Mouse (Mus musculus) lung, postnatal 0 days (tissue): ENCODE data around the gene Gmcl1. TPM values are rescaled to one million over a fixed set of nuclear protein-coding genes. Genes with fewer than 3 reads are reported as not detected.

Experiments
- ATAC-seq: fragments of 200-750 bp; cut with Nextera tagmentation; 2 replicates; pipeline ENCODE4 v1.8.0; 2017; ENCODE audit warnings: moderate library complexity
- DNase-seq: peaks from one replicate; pipeline ENCODE4 v3.0.0-alpha.2; 2016; ENCODE audit warnings: low spot score
- H3K27ac ChIP-seq: fragments of 300-500 bp; sonication (generic); 2 replicates; pipeline ENCODE4 v1.5.1; 2014; ENCODE audit warnings: antibody characterized with exemption, mild to moderate bottlenecking, low read length, mixed read lengths
- H3K27me3 ChIP-seq: fragments of 300-500 bp; sonication (generic); replicated peaks from 2 replicates; pipeline ENCODE4 v1.6.1; 2014; ENCODE audit warnings: low read length, mixed read lengths; ENCODE audit not compliant: insufficient read depth
- H3K36me3 ChIP-seq: fragments of 300-500 bp; sonication (generic); 2 replicates; pipeline ENCODE4 v1.6.1; 2014; ENCODE audit warnings: low read length, mixed read lengths; ENCODE audit not compliant: insufficient read depth
- H3K4me1 ChIP-seq: fragments of 300-500 bp; sonication (generic); 2 replicates; pipeline ENCODE4 v1.6.1; 2014; ENCODE audit warnings: antibody characterized with exemption, low read depth, low read length, mixed read lengths; ENCODE audit not compliant: insufficient read depth
- H3K4me2 ChIP-seq: fragments of 300-500 bp; sonication (generic); replicated peaks from 2 replicates; pipeline ENCODE4 v1.6.1; 2014; ENCODE audit warnings: low read depth, mild to moderate bottlenecking, low read length, moderate library complexity, mixed read lengths
- H3K4me3 ChIP-seq: fragments of 300-500 bp; sonication (generic); 2 replicates; pipeline ENCODE4 v1.5.1; 2014; ENCODE audit warnings: low read depth, low read length
- H3K9ac ChIP-seq: fragments of 300-500 bp; sonication (generic); replicated peaks from 2 replicates; pipeline ENCODE4 v1.6.1; 2014; ENCODE audit warnings: low read depth, mild to moderate bottlenecking
- H3K9me3 ChIP-seq: fragments of 300-500 bp; sonication (generic); 2 replicates; pipeline ENCODE4 v1.6.1; 2016; ENCODE audit warnings: low read length, mixed read lengths
- CTCF ChIP-seq: IDR thresholded peaks from 2 replicates; pipeline ENCODE4 v1.5.1; 2016; ENCODE audit warnings: antibody characterized with exemption, mild to moderate bottlenecking
- EP300 ChIP-seq: IDR thresholded peaks from 2 replicates; pipeline ENCODE4 v1.6.1; 2016; ENCODE audit warnings: antibody characterized with exemption, mild to moderate bottlenecking, control low read depth
- WGBS: fragments of 180-500 bp; shearing (Covaris S2); extraction: QIAGEN DNeasy Blood & Tissue Kit; methylation state at CpG from one replicate; pipeline ENCODE4 v1.1.7; 2014; 5-methylcytosine and 5-hydroxymethylcytosine counted together
- polyA plus RNA-seq: library from polyadenylated mRNA; unstranded; fragments of >200 nt; fragmentation: Nextera tagmentation; extraction: Ambion mirVana; gene quantifications from 2 replicates; pipeline ENCODE4 v1.2.1, GENCODE M21; 2015

Gene Gmcl1
- 12.2 and 17.7 TPM in 2 replicates for polyA plus RNA-seq

DNA sequence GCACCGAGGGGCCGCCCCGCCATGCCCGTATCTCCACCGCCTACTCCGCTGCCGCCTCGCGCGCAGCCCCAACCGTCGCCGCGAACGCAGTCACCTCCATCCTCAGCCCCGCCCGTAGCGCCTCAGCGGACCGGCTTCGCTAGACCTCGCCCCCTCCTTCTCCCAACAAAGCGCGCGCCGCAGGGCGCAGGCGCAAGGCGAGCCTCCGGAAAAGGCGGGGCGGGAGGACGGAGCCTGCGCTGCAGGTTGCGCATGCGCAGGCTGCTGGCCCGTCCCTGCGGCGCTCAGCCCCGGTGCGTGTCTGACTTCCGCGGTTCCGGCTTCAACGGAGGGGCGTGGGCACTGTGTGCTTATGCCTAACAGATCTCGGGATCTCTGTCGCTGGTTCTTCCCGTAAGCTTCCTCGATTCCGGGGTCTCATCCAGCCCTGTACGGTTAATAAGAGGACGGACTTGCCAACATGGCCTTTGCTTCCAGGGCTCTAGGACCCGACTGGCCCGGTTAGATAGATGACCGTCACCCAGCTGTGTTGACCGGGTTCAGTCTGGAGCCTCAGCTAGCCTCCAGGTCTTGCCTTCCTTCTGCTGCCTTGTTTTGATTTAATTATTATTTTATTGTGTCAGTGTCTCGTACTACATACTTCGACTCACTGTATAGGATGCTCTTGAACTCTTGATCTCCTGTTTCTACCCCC is at the start of gene Gmcl1:
TSS of gene Gmcl1 (minus strand) at position 201 of the 694 bp plus-strand sequence.
- peak within 1 kb of the TSS; percentile 90 for H3K4me3 ChIP-seq
- DNase-seq, result peak; percentile 98
- peak; percentile 96 for ATAC-seq
- TF ChIP-seq CTCF, result no peak
- H3K4me1 ChIP-seq, result peaks cover 6% of the 10 kb centered on the region; the same call in 1 of the 2 replicates
- peak within 1 kb of the TSS; percentile 66 for H3K9ac ChIP-seq
- H3K36me3 ChIP-seq, result no peaks in the 10 kb centered on the region
- peak within 1 kb of the TSS; percentile 68 for H3K27ac ChIP-seq
- no peaks in the 10 kb centered on the region for H3K27me3 ChIP-seq
- H3K4me2 ChIP-seq, result peak within 1 kb of the TSS; percentile 100
- WGBS, result 2% methylated on average over 50 of the region's 59 CpGs
- no peaks in the 10 kb centered on the region for H3K9me3 ChIP-seq

DNA sequence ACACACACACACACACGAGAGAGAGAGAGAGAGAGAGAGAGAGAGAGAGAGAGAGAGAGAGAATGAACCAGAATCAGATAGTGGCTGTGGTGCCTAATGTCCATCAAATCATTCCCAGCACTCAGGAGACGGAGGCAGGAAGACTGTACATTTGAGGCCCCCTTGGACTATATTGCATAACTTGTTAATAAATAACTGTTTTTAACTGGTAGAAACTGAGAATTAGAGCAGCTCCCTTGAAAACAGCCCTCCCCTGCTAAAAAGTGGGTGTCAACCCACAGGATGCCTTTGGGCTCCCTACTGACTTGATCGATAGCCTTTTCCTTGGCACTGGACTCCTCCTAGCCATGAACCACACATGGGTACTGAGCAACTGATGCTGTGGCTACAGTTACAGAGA is 49.2 kb upstream of the Gmcl1 start:
- H3K4me3 ChIP-seq, result no peak overlapping the region
- H3K9me3 ChIP-seq, result no peaks in the 10 kb centered on the region
- 54% methylated on average over 3 of the region's 3 CpGs for WGBS
- H3K27me3 ChIP-seq, result no peaks in the 10 kb centered on the region
- H3K4me1 ChIP-seq, result peaks cover 3% of the 10 kb centered on the region; the same call in 1 of the 2 replicates
- H3K4me2 ChIP-seq, result no peak overlapping the region
- DNase-seq (no peak), ATAC-seq (no peak)
- no peak overlapping the region for H3K9ac ChIP-seq
- no peak overlapping the region for H3K27ac ChIP-seq
- no peaks in the 10 kb centered on the region for H3K36me3 ChIP-seq
- TF ChIP-seq CTCF, result no peak
- no peak for TF ChIP-seq EP300

DNA sequence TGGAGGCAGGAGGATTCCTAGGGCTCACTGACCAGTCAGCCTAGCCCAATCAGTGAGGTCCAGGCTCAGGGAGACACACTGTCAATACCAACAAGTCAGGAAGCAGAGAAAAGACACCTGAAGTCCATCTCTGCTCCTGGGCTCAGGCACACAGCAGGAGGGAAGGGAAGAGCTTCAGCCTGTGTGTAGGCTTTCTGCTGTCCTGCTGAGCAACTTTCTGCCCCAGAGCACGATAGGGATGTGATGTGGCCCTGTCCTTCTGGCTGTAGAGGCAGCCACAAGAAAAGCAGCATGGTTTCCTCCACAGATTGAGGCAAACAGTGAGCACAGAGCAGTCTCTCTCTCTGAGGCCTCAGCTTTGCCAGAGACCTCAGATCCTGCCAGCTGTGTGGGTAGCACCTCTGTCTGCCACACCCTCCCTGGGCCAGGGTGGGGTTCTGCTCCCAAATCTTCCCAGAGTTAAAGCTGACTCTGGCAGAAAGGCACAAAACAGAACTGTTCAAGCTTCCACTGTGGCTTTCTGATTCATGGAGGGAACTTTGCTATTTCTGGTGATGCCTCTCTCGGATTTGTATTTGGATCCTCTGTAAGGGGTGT is 48.3 kb upstream of the Gmcl1 start:
- peaks cover 3% of the 10 kb centered on the region; the same call in 1 of the 2 replicates for H3K4me1 ChIP-seq
- H3K36me3 ChIP-seq, result no peaks in the 10 kb centered on the region
- no peaks in the 10 kb centered on the region for H3K9me3 ChIP-seq
- WGBS, result 53% methylated on average over 2 of the region's 2 CpGs
- TF ChIP-seq CTCF (no peak), EP300 (no peak)
- H3K4me3 ChIP-seq, result no peak overlapping the region
- DNase-seq (no peak), ATAC-seq (no peak)
- no peak overlapping the region for H3K9ac ChIP-seq
- no peaks in the 10 kb centered on the region for H3K27me3 ChIP-seq
- H3K4me2 ChIP-seq, result no peak overlapping the region
- H3K27ac ChIP-seq, result no peak overlapping the region

DNA sequence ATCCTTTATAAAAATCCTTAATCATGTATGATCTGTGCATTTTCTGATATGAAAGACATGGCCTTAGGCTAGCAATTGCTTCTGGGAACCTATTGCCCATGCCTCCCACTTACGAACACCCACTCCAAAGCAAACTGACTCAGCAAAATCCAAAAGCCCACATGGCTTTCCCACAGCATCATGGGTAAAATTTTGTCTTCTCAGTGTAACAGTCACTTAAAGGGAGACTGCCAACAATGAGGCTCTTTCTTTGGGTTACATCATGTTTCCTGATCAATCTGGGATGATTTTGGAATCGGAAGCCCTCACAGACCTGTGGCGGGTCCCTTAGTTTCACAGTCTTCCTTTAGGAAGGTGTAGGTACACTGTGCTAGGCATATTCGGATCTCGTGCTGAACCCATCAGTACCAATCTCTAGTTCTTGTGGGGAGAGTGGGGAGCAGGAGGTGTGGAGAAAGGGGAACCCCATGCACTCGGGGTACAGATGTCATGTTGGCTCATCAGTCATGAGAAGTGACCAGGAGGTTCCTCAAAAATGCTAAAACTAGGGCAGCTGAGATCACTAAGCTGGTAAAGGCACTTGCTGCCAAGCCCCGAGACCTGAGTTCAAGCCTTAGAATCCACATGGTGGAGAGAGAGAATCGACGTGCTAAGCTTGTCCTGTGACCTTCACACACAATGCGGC is 45.9 kb upstream of the Gmcl1 start:
- H3K4me2 ChIP-seq, result no peak overlapping the region
- H3K9me3 ChIP-seq, result no peaks in the 10 kb centered on the region
- TF ChIP-seq CTCF (no peak), EP300 (no peak)
- 86% methylated on average over 10 of the region's 10 CpGs for WGBS
- no peaks in the 10 kb centered on the region for H3K27me3 ChIP-seq
- no peak overlapping the region for H3K4me3 ChIP-seq
- H3K4me1 ChIP-seq, result no peaks in the 10 kb centered on the region
- H3K9ac ChIP-seq, result no peak overlapping the region
- no peaks in the 10 kb centered on the region for H3K36me3 ChIP-seq
- DNase-seq (no peak), ATAC-seq (no peak)
- H3K27ac ChIP-seq, result no peak overlapping the region

DNA sequence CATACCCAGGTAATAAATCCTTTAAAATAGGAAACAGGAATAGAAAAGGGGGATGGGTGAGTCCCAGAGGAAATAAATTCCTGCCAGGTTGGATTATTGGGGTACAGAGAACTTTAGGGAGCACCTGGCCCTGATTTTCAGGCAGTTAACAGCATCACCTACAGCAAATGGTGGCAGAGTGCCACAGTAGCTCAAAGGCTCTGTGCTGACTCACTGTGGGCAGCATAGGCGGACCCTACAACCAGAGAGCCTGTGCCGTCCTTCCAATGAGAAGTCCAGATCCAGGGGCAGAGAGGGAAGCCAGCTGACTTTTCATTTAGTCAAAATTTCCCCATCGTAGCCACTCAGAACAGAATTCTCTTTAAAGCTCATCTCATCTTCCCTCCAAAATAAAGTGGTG is 44.0 kb upstream of the Gmcl1 start:
- no peaks in the 10 kb centered on the region for H3K9me3 ChIP-seq
- no peaks in the 10 kb centered on the region for H3K36me3 ChIP-seq
- H3K27me3 ChIP-seq, result no peaks in the 10 kb centered on the region
- no peak overlapping the region for H3K27ac ChIP-seq
- 73% methylated on average over 3 of the region's 3 CpGs for WGBS
- no peak overlapping the region for H3K4me2 ChIP-seq
- no peak overlapping the region for H3K9ac ChIP-seq
- TF ChIP-seq EP300, result no peak
- no peak for TF ChIP-seq CTCF
- H3K4me3 ChIP-seq, result no peak overlapping the region
- DNase-seq (no peak), ATAC-seq (no peak)
- peaks cover 4% of the 10 kb centered on the region; the same call in 1 of the 2 replicates for H3K4me1 ChIP-seq

DNA sequence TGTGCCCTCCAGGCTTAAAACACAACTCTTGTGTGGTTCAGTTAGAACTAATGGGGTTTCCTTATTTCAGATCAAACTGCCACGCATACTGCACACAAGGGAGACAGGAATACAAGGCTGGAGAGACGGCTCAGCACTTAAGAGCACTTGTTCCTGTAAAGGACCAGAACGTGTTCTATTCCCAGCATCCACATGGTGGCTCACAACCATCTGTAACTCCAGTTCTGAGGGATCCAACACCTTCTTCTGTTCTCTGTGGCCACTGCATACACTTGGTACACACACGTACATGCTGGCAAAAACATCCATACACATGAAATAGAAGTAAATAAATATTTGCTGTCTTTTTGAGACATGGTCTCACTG is 43.5 kb upstream of the Gmcl1 start:
- WGBS, result 48% methylated on average over 4 of the region's 4 CpGs
- H3K9me3 ChIP-seq, result no peaks in the 10 kb centered on the region
- peaks cover 5% of the 10 kb centered on the region; the same call in 1 of the 2 replicates for H3K4me1 ChIP-seq

More for the DNA sequence above, 43.5 kb upstream of the Gmcl1 start:
- DNase-seq (no peak), ATAC-seq (no peak)
- Histone ChIP-seq H3K4me3 (no peak overlapping the region), H3K27ac (no peak overlapping the region), H3K27me3 (no peaks in the 10 kb centered on the region), H3K9ac (no peak overlapping the region), H3K36me3 (no peaks in the 10 kb centered on the region), H3K4me2 (no peak overlapping the region)
- peak; percentile 26 for TF ChIP-seq CTCF
- TF ChIP-seq EP300, result no peak
